Mouse (Mus musculus) embryonic facial prominence, embryonic 13.5 days (tissue): ENCODE measurements around the gene Ranbp6. TPM values are rescaled to one million over a fixed set of nuclear protein-coding genes. Genes with fewer than 3 reads are reported as not detected.

ENCODE experiments used
- ATAC-seq: fragments of 200-750 bp; cut with Nextera tagmentation; 2 replicates; pipeline ENCODE4 v1.8.0; 2017; ENCODE audit warnings: low read depth; ENCODE audit not compliant: insufficient number of reproducible peaks, insufficient read depth, low FRiP score, low TSS enrichment
- H3K27ac ChIP-seq: fragments of 300-500 bp; sonication (generic); 2 replicates; pipeline ENCODE4 v1.5.1; 2015; ENCODE audit warnings: moderate library complexity, mild to moderate bottlenecking, inconsistent platforms
- H3K27me3 ChIP-seq: fragments of 300-500 bp; sonication (generic); 2 replicates; pipeline ENCODE4 v1.6.1; 2015; ENCODE audit warnings: mild to moderate bottlenecking, inconsistent platforms
- H3K36me3 ChIP-seq: fragments of 300-500 bp; sonication (generic); 2 replicates; pipeline ENCODE4 v1.6.1; 2015; ENCODE audit warnings: mild to moderate bottlenecking, inconsistent platforms
- H3K4me1 ChIP-seq: fragments of 300-500 bp; sonication (generic); 2 replicates; pipeline ENCODE4 v1.6.1; 2015; ENCODE audit warnings: inconsistent platforms
- H3K4me2 ChIP-seq: fragments of 300-500 bp; sonication (generic); 2 replicates; pipeline ENCODE4 v1.6.1; 2015; ENCODE audit warnings: moderate library complexity, mild to moderate bottlenecking, inconsistent platforms
- H3K4me3 ChIP-seq: fragments of 300-500 bp; sonication (generic); 2 replicates; pipeline ENCODE4 v1.5.1; 2015; ENCODE audit warnings: mild to moderate bottlenecking, inconsistent platforms
- H3K9ac ChIP-seq: fragments of 300-500 bp; sonication (generic); 2 replicates; pipeline ENCODE4 v1.6.1; 2015; ENCODE audit warnings: mild to moderate bottlenecking, inconsistent platforms
- H3K9me3 ChIP-seq: fragments of 300-500 bp; sonication (generic); 2 replicates; pipeline ENCODE4 v1.6.1; 2016; ENCODE audit warnings: inconsistent platforms
- WGBS: fragments of 180-500 bp; shearing (Covaris S2); methylation state at CpG from one replicate; pipeline ENCODE4 v1.1.7; 2015; ENCODE audit warnings: mixed read lengths; 5-methylcytosine and 5-hydroxymethylcytosine counted together
- polyA plus RNA-seq: library from polyadenylated mRNA; unstranded; fragments of >200 nt; fragmentation: Nextera tagmentation; extraction: Ambion mirVana; gene quantifications from 2 replicates; pipeline ENCODE4 v1.2.1, GENCODE M21; 2015

Gene Ranbp6
- polyA plus RNA-seq, 1 experiment from 2014 or later: 18.3 TPM

- ATAC-seq: peak; percentile 73
- Histone ChIP-seq H3K4me2 (peak overlapping the region; percentile 68), H3K9me3 (no peaks in the 10 kb centered on the region), H3K4me1 (peaks cover 16% of the 10 kb centered on the region), H3K27me3 (no peaks in the 10 kb centered on the region), H3K4me3 (peak overlapping the region; percentile 97), H3K27ac (peak overlapping the region; percentile 96), H3K9ac (peak overlapping the region; percentile 91), H3K36me3 (peaks cover 14% of the 10 kb centered on the region)
- under 1% methylated on average over 70 of the region's 72 CpGs for WGBS
Measured at GRCm38 (mm10) chr19:29805101-29805916, 7.5 kb downstream of the Ranbp6 start.

GRCm38 (mm10) chr19:29803946-29804345 lies 8.8 kb downstream of the Ranbp6 start:
- H3K27me3 ChIP-seq: no peaks in the 10 kb centered on the region

GRCm38 (mm10) chr19:29797371-29797770 lies 15.4 kb downstream of the Ranbp6 start:
- Histone ChIP-seq H3K9ac (no peak overlapping the region), H3K4me3 (no peak overlapping the region), H3K27me3 (no peaks in the 10 kb centered on the region), H3K9me3 (no peaks in the 10 kb centered on the region), H3K36me3 (no peaks in the 10 kb centered on the region), H3K27ac (no peak overlapping the region), H3K4me2 (no peak overlapping the region), H3K4me1 (0 out of 2 replicates have a peak, but pooled peaks cover 3% of the 10 kb centered on the region)
- ATAC-seq: no peak
- WGBS: 73% methylated on average over 3 of the region's 3 CpGs

More at GRCm38 (mm10) chr19:29803946-29804345, 8.8 kb downstream of the Ranbp6 start:
- no peak for ATAC-seq
- Histone ChIP-seq H3K9ac (0 out of 2 replicates have a peak overlapping the region, but pooled peaks have one; percentile 44), H3K4me3 (peak overlapping the region; percentile 97), H3K4me2 (peak overlapping the region; percentile 68), H3K4me1 (peaks cover 12% of the 10 kb centered on the region), H3K36me3 (0 out of 2 replicates have a peak, but pooled peaks cover under 1% of the 10 kb centered on the region), H3K9me3 (no peaks in the 10 kb centered on the region), H3K27ac (no peak overlapping the region)
- WGBS: 52% methylated on average over 3 of the region's 3 CpGs

- ATAC-seq: no peak
- H3K4me2 ChIP-seq: no peak overlapping the region
- H3K4me3 ChIP-seq: no peak overlapping the region
- no peak overlapping the region for H3K9ac ChIP-seq
- no peaks in the 10 kb centered on the region for H3K9me3 ChIP-seq
- H3K4me1 ChIP-seq: no peaks in the 10 kb centered on the region
- H3K27ac ChIP-seq: no peak overlapping the region
- H3K36me3 ChIP-seq: peaks cover 16% of the 10 kb centered on the region
- no peaks in the 10 kb centered on the region for H3K27me3 ChIP-seq
Measured at GRCm38 (mm10) chr19:29787997-29788396, 24.8 kb downstream of the Ranbp6 start.

GRCm38 (mm10) chr19:29782914-29783313 lies 29.9 kb downstream of the Ranbp6 start:
- no peaks in the 10 kb centered on the region for H3K27me3 ChIP-seq
- WGBS: 88% methylated on average over 2 of the region's 2 CpGs
- peaks cover 11% of the 10 kb centered on the region; the same call in 1 of the 2 replicates for H3K36me3 ChIP-seq
- H3K9ac ChIP-seq: no peak overlapping the region
- H3K27ac ChIP-seq: no peak overlapping the region
- H3K4me3 ChIP-seq: no peak overlapping the region
- H3K9me3 ChIP-seq: no peaks in the 10 kb centered on the region
- no peak for ATAC-seq
- no peaks in the 10 kb centered on the region for H3K4me1 ChIP-seq
- H3K4me2 ChIP-seq: no peak overlapping the region

Other genes with a start within 250 kb of the Ranbp6 start
- 18.5 and 21.9 TPM in 2 replicates for gene Ermp1, start 164.6 kb downstream of the Ranbp6 start, polyA plus RNA-seq
- 1.4 and 1.7 TPM in 2 replicates for gene Mlana, start 115.2 kb downstream of the Ranbp6 start, polyA plus RNA-seq
- 7.3 and 8.2 TPM in 2 replicates for gene 9930021J03Rik, start 7.0 kb downstream of the Ranbp6 start, polyA plus RNA-seq
- 2.0 and 2.1 TPM in 2 replicates for gene Il33, start 112.1 kb upstream of the Ranbp6 start, polyA plus RNA-seq
- not detected in 2 replicates for gene Trpd52l3, start 190.8 kb upstream of the Ranbp6 start, polyA plus RNA-seq
- 77.6 and 87.7 TPM in 2 replicates for gene Uhrf2, start 217.5 kb upstream of the Ranbp6 start, polyA plus RNA-seq